Mouse (Mus musculus): ENCODE data around the gene Dusp18. TPM values are rescaled to one million over a fixed set of nuclear protein-coding genes. Genes with fewer than 3 reads are reported as not detected.

Gene Dusp18
- total RNA-seq (2014; rRNA removed) (20.7 and 23.7 TPM in 2 replicates), polyA plus RNA-seq (2015; fragmentation: Nextera tagmentation; extraction: Ambion mirVana) (20.5 and 24.1 TPM in 2 replicates)

GRCm38 (mm10) chr11:3894406-3895281 lies at the start of gene Dusp18, which contains the start of gene 4921536K21Rik:
Gene Dusp18, plus strand, starts transcription at chr11:3895240.
Gene 4921536K21Rik, minus strand, starts transcription at chr11:3895098.
- Histone ChIP-seq H3K4me3 (ENCODE audit: low read depth, low read length) (peak within 1 kb of the TSS; percentile 52), H3K36me3 (ENCODE audit: insufficient read depth, low read length) (peaks cover 19% of the 10 kb centered on the region), H3K9me3 (ENCODE audit: low read length) (no peaks in the 10 kb centered on the region), H3K27me3 (ENCODE audit: insufficient read depth, low read length) (no peaks in the 10 kb centered on the region), H3K9ac (replicated peaks; ENCODE audit: low read length, poor library complexity, severe bottlenecking) (peak within 1 kb of the TSS; percentile 76), H3K4me2 (ENCODE audit: low read depth, low read length, poor library complexity, severe bottlenecking) (peak within 1 kb of the TSS; percentile 78), H3K4me1 (ENCODE audit: insufficient read depth, low read length) (0 out of 2 replicates have a peak, but pooled peaks cover 3% of the 10 kb centered on the region), H3K27ac (ENCODE audit: low read depth, low read length) (peak within 1 kb of the TSS; percentile 75)
- TF ChIP-seq CTCF (IDR thresholded peaks at IDR 0.05) = no peak
- DNase-seq (ENCODE audit: low spot score) = peak; percentile 96
- ATAC-seq (ENCODE audit: low FRiP score) = peak; percentile 97
- 2% methylated on average over 46 of the region's 46 CpGs for WGBS

- H3K9ac ChIP-seq (replicated peaks; ENCODE audit: low read length, poor library complexity, severe bottlenecking) = no peak overlapping the region
- H3K4me3 ChIP-seq (ENCODE audit: low read depth, low read length) = no peak overlapping the region
- H3K27me3 ChIP-seq (ENCODE audit: insufficient read depth, low read length) = no peaks in the 10 kb centered on the region
- DNase-seq (ENCODE audit: low spot score) (no peak), ATAC-seq (ENCODE audit: low FRiP score) (no peak)
- H3K27ac ChIP-seq (ENCODE audit: low read depth, low read length) = no peak overlapping the region
- H3K36me3 ChIP-seq (ENCODE audit: insufficient read depth, low read length) = no peaks in the 10 kb centered on the region
- no peak overlapping the region for H3K4me2 ChIP-seq (ENCODE audit: low read depth, low read length, poor library complexity, severe bottlenecking)
- 43% methylated on average over 2 of the region's 2 CpGs for WGBS
- no peaks in the 10 kb centered on the region for H3K9me3 ChIP-seq (ENCODE audit: low read length)
- no peaks in the 10 kb centered on the region for H3K4me1 ChIP-seq (ENCODE audit: insufficient read depth, low read length)
- no peak for TF ChIP-seq CTCF (IDR thresholded peaks at IDR 0.05)
Measured at GRCm38 (mm10) chr11:3846351-3846750, 48.7 kb upstream of the Dusp18 start.

GRCm38 (mm10) chr11:3849469-3850314 lies 45.3 kb upstream of the Dusp18 start:
- Histone ChIP-seq H3K4me3 (ENCODE audit: low read depth, low read length) (no peak overlapping the region), H3K9me3 (ENCODE audit: low read length) (no peaks in the 10 kb centered on the region), H3K9ac (replicated peaks; ENCODE audit: low read length, poor library complexity, severe bottlenecking) (no peak overlapping the region), H3K27me3 (ENCODE audit: insufficient read depth, low read length) (no peaks in the 10 kb centered on the region), H3K4me2 (ENCODE audit: low read depth, low read length, poor library complexity, severe bottlenecking) (no peak overlapping the region), H3K4me1 (ENCODE audit: insufficient read depth, low read length) (no peaks in the 10 kb centered on the region), H3K36me3 (ENCODE audit: insufficient read depth, low read length) (no peaks in the 10 kb centered on the region), H3K27ac (ENCODE audit: low read depth, low read length) (no peak overlapping the region)
- 79% methylated on average over 15 of the region's 15 CpGs for WGBS
- DNase-seq (ENCODE audit: low spot score) (peak; percentile 39), ATAC-seq (ENCODE audit: low FRiP score) (no peak)
- TF ChIP-seq CTCF (IDR thresholded peaks at IDR 0.05) = no peak

- DNase-seq (ENCODE audit: low spot score) = peak; percentile 24
- Histone ChIP-seq H3K9me3 (ENCODE audit: low read length) (no peaks in the 10 kb centered on the region), H3K9ac (replicated peaks; ENCODE audit: low read length, poor library complexity, severe bottlenecking) (no peak overlapping the region), H3K27ac (ENCODE audit: low read depth, low read length) (no peak overlapping the region), H3K4me3 (ENCODE audit: low read depth, low read length) (no peak overlapping the region), H3K4me1 (ENCODE audit: insufficient read depth, low read length) (no peaks in the 10 kb centered on the region), H3K4me2 (ENCODE audit: low read depth, low read length, poor library complexity, severe bottlenecking) (no peak overlapping the region), H3K27me3 (ENCODE audit: insufficient read depth, low read length) (no peaks in the 10 kb centered on the region), H3K36me3 (ENCODE audit: insufficient read depth, low read length) (no peaks in the 10 kb centered on the region)
- ATAC-seq (ENCODE audit: low FRiP score) = no peak
- no peak for TF ChIP-seq CTCF (IDR thresholded peaks at IDR 0.05)
- 85% methylated on average over 2 of the region's 2 CpGs for WGBS
Measured at GRCm38 (mm10) chr11:3850315-3850614, 44.8 kb upstream of the Dusp18 start.

- Histone ChIP-seq H3K9ac (replicated peaks; ENCODE audit: low read length, poor library complexity, severe bottlenecking) (no peak overlapping the region), H3K27ac (ENCODE audit: low read depth, low read length) (no peak overlapping the region), H3K27me3 (ENCODE audit: insufficient read depth, low read length) (no peaks in the 10 kb centered on the region), H3K9me3 (ENCODE audit: low read length) (no peaks in the 10 kb centered on the region), H3K36me3 (ENCODE audit: insufficient read depth, low read length) (no peaks in the 10 kb centered on the region), H3K4me2 (ENCODE audit: low read depth, low read length, poor library complexity, severe bottlenecking) (no peak overlapping the region), H3K4me3 (ENCODE audit: low read depth, low read length) (no peak overlapping the region), H3K4me1 (ENCODE audit: insufficient read depth, low read length) (no peaks in the 10 kb centered on the region)
- ATAC-seq (ENCODE audit: low FRiP score) (no peak), DNase-seq (ENCODE audit: low spot score) (no peak)
- WGBS = 76% methylated on average over 4 of the region's 5 CpGs
- TF ChIP-seq CTCF (IDR thresholded peaks at IDR 0.05) = no peak
Measured at GRCm38 (mm10) chr11:3850746-3851277, 44.2 kb upstream of the Dusp18 start.

Measured in midbrain, postnatal 0 days (tissue).